Mouse (Mus musculus) lung, adult 2 months (tissue): ENCODE data around the gene Fhdc1.

Experiments
- CTCF ChIP-seq: fragments of 200-500 bp; IDR thresholded peaks from 2 replicates; pipeline ENCODE4 v1.5.1; 2011; ENCODE audit warnings: mild to moderate bottlenecking, low read length, control low read depth; ENCODE audit not compliant: insufficient read depth
- POLR2A ChIP-seq: fragments of 200-500 bp; IDR thresholded peaks from 2 replicates; pipeline ENCODE4 v1.6.1; 2011; ENCODE audit warnings: low read depth, mild to moderate bottlenecking, control low read depth, low read length, borderline replicate concordance; ENCODE audit errors: extremely low read depth

DNA sequence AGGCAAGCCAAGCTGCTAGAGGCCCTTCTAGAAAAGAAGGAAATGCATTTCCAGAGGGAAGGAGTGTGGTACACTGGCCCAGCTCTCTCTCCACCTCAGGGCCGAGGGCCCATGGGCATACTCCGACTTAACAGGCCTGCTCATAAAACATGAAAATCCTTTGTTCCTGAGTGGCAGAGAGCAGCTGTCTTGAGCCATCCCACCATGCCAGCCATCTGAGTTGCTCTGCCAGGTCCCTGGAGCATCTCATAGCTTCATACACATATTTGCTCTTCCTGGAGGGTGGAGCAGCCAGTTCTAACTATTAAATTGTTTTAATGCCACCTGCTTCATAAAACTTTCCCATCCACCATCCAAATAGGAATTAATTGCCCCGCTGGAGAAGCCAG lies 70.8 kb downstream of the Fhdc1 start:
- no peak for TF ChIP-seq CTCF
- no peak for TF ChIP-seq POLR2A
